Mouse (Mus musculus): ENCODE data around the gene Atoh7.
"Not testable (repeated sequence)": the region's sequence is repeated elsewhere in the genome, so short reads cannot be mapped to it uniquely, and the experiment has no call there.

Gene Atoh7

DNA sequence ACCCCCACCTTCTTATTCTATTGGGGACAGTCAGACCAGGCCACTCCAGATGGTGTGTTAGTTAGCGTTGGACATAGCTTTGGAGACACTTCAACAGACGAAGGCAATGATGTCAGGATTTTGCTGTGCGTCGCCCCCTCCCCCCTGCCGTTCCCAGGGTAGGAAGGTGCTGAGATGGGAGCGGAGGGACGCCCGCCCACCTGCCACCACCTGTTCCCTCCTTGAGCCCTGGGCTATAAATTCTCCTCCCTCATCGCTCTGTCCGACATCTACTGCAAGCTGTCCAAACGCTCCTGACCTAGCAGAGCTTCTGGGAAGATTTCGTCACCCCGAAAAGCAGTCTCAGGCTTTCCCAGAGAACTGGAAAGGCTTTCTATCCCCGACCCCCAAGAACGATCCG lies at the start of gene Atoh7:
Gene Atoh7 (plus strand): TSS at position 131 of the 400 bp plus-strand sequence.
- peak; percentile 96 for DNase-seq (ENCODE audit: low read depth, low spot score)

DNA sequence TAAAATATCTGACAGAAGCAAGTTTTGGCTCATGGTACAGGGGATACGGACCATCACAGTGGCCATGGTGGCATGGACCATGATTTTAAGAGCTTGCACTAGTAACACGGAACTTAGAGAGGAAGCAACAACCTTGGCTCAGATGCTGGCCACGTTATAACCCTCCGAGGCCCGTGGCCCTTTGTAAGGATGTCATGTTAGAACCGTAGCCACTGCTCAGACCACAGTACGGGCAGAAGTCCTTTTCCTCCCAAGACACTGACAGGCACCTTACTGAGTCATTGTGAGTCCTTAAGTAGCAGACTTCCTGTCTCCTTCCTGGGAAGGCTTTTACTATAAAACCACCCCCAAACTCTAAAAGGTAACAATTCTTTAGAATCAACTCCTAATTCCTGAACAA lies 48.2 kb upstream of the Atoh7 start:
- DNase-seq (ENCODE audit: low read depth, low spot score), result no peak

DNA sequence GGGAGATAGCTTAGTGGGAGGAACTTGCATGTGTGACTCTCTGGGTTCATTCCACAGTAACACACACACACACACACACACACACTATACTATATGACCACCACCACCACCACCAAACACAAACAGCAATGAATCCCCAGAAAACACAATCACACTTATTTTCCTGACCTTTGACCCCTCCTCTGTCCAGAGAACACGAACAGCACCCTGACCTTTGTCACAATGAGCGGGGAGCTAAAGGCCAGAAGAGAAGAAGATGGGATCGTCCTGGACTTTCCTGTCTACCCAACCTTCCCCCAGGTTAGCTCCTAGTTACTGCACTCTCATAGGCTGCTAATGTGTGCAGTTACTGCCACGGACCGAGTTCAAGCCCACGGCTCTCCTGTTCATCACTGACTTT lies 47.4 kb upstream of the Atoh7 start:
- DNase-seq (ENCODE audit: low read depth, low spot score), result no peak

DNA sequence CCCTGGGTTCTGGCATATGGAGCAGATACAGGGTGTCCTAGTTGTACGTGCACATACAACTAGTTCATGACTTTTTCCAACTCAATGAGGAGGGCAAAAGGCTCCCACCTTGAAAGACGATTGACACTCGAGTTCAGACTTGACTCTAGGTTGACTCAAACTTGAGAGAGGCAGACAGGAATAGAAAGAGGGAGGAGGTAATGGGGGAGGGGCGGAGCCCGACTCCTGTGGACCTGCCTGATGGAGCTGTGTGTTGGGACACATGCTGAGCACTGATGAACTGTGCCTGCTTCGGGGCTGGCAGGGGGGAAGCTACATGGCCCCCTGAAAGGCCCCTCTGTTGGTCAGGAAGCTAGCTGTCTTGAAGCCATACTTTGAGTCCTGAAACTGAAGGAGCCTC lies 46.4 kb upstream of the Atoh7 start:
- DNase-seq (ENCODE audit: low read depth, low spot score), result no peak

DNA sequence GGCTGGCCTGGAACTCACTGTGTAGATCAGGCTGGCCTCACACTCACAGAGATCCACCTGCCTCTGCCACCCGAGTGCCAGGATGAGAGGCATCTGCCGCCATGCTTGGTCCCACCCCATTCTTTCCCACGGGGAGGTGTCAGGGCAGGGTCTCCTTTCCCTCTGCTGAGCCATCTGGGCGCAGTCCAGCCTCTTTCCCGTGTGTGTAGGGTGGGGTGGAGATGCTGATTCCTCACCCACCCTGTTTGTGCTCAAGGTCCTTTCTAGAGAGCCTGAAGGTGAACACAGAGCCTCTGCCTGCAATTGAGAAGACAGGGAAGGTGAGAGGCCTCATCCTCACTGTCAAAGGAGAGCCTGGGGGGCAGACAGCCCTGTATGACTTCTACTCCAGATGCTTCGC lies 45.4 kb upstream of the Atoh7 start:
- DNase-seq (ENCODE audit: low read depth, low spot score), result not testable (repeated sequence)

DNA sequence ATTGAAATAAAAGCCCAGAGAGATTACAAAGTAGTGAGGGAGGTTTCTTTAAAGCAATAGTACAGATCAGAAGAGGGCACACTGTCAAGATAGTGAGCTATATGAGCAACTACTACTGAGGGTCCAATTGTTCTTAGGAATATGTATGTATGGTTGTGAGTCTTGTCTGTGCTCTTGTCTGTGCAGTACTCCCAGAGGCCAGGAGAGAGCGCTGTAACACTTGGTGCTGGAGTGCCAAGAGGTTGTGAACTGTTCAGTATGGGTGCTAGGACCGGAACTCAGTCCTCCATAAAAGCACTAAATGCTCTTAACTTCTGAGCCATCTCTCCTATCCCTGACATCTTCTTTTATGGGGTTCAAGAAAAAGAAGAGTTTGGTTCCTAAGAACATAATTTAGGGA lies 44.9 kb upstream of the Atoh7 start:
- DNase-seq (ENCODE audit: low read depth, low spot score), result no peak

DNA sequence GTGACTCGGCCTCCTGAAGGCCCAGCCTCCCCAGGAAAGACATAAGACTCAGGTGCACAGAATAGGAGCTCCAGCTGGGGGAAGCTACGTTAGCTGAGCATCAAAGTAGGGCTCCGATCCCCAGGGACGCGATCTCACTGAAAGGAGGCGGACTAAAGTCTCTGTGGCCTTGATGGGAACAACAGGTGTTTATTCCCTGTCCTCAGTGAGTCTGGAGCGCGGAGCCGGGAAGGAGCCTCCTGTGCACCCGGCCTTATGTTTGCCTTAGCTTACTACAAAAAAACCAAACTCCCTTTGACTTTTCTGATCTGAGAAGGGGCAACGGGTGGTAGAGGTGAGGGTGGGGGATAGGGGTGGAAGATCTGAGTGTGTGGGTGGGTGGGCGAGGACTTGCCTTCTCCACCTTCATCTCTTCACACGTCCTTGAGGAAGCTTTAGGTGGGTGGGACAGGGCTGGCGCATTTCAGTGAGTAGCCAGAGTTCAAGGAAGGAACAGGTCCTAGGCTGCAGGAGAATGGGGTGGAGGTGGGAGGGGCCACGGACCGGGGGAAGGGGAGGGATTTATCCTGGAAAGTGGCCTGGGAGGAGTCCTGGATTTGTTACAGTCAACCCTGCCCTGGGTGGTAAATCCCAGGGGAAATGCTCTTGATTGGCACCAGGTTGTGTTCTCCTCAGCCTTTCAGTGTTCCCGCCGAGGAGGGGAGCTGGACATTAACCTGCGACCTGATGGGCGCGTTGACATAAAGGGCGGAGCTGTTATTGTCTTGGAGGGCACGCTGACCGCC lies 42.3 kb upstream of the Atoh7 start:
- DNase-seq (ENCODE audit: low read depth, low spot score), result no peak

DNA sequence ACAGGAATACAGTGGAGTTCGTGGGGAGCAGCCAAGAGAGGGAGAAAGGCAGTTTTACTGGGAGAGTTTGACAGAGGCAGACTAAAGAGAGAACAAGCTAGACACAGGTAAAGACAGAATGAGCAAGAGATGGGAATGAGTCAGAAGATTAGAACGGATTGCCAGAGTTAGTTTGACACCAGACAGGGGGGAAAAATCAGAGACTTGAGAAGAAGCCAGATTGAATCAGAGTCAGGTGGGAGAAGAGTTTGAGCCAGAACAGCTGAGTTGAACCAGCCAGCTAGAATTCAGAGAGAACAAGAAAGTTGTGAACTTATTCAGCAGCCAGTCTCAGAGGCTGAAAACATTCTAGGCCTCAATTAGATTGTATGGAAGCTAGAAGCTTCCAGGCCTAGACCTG lies 39.6 kb upstream of the Atoh7 start, which contains the start of gene Pbld1:
Gene Pbld1 (plus strand): TSS at position 301 of the 400 bp plus-strand sequence.
- DNase-seq (ENCODE audit: low read depth, low spot score), result no peak

DNA sequence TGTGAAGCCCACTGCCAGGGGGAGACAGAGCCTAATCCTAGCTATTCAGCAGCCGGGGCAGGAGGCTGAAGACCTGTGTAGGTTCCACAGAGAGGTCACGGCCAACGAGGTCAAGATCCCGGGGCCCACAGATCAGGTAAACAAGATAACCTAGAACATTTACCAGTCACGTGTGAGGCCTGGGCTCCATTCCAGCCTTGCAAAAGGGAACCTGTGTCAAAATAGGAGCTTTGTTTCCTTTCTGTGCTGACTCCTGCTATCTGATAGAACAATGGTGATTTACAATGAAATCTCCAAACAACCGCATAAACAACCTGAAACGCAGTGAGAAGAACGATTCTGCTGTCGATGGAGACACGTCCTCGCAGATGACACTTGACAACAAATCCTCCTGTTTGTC lies 39.0 kb upstream of the Atoh7 start:
- DNase-seq (ENCODE audit: low read depth, low spot score), result no peak

DNA sequence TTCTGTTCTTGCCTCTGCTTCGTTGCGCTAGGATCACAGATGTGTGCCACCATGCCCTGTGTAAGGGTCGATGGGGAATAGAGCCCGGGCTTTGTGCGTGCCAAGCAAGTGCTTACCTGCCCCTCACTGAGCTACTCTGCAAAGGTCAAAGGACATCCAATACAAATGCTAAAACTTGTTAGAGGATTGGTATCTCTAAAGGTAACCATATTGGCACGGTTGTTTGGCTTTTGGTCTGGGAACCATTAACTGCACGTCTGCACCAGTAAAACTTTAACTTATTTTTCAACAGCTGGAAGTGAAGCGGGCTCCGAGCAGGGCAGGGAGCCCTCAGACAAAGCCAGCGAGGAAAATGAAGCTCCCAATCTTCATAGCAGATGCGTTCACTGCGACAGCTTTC lies 38.2 kb upstream of the Atoh7 start:
- no peak for DNase-seq (ENCODE audit: low read depth, low spot score)

DNA sequence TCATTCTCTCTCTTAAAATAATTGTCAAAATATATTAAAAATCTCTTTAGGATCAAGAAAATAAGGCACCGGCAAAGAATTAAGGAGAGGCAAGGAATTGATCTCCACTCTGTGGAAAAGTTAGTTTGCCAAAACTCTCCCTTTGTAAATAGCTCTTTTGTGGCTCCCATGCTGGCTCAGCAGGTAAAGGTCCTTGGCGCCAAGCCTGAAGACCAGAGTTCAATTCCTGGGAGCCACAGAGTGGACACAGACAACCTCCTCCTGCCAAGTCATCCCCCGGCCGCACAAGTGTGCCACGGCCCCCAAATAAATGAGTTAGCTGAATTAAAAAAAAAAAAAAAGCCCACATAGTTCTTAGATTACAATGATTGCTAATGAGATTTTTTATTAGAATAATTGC lies 36.8 kb upstream of the Atoh7 start:
- no peak for DNase-seq (ENCODE audit: low read depth, low spot score)

DNA sequence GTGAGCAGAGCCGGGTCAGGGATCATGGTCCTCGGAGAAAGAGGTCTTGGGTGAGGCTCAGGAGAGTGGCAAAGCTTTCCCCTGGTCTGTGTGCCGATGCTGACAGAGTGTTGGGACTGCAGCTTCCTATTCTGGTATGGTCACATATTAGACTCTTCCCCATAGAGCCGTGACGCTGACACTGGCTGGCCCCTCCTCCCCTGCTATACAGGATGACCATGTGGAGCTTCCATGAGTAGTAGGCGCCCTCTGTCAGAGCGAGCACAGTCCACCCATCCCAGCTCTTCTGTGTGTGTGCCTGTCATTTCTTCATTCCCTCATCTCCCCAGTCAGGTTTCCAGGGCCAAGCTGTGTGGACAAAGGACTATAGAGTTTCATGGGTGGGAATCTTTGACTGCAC lies 36.1 kb upstream of the Atoh7 start:
- no peak for DNase-seq (ENCODE audit: low read depth, low spot score)

DNA sequence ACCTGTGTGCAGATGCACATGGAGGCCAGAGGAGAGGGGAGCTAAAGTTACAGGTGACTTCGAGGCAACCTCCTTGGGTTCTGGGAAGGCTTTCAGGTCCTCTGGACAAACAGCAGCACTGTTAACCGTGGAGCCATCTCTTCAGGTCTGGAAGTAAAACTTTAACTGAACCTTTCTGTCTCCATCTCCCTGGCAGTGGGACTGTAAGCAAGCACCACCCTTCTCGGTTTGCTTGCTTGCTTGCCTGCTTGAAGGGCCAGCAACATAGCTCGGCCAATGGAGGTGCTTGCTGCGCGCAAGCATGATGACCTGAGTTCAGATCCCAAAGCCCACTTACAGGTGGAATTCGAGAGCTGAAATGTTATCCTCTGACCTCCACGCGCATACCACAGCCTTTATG lies 34.9 kb upstream of the Atoh7 start:
- DNase-seq (ENCODE audit: low read depth, low spot score), result no peak

DNA sequence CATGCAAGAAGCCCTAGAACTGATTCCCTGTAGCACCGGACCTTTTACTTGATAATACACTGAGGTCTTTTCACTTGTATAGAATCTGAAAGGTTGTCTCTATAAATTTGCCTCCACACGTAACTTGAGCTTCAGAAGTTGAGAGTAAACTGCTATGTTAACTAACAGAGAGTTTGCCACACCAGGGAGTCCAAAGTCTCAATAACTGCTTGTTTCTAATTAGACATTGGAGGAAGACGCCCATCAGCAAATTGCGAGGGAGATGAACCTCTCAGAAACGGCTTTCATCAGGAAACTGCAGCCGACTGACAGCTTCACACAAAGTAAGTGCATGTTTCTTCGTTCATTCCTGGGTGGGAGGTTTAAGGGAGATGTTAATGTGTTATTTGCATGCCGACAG lies 33.9 kb upstream of the Atoh7 start:
- no peak for DNase-seq (ENCODE audit: low read depth, low spot score)

DNA sequence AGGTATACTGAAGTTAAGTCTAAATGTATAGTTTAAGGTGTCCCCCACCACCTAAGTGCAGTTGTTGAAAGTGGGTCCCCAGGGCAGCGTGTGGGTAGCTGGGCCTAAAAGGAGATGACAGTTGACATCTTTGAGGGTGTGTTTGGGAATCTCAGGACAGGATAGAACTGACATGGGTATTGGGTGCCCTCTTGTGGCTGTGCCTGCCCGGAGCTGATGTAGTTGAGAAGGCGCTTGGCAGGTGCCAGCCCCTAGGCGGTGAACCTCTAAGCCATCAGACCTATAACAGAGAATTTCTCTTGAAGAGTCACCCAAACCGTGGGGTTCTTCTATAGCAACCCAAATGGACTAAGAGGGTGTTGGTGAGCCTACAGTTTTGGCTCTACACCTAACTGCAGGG lies 33.5 kb upstream of the Atoh7 start:
- peak; percentile 93 for DNase-seq (ENCODE audit: low read depth, low spot score)

DNA sequence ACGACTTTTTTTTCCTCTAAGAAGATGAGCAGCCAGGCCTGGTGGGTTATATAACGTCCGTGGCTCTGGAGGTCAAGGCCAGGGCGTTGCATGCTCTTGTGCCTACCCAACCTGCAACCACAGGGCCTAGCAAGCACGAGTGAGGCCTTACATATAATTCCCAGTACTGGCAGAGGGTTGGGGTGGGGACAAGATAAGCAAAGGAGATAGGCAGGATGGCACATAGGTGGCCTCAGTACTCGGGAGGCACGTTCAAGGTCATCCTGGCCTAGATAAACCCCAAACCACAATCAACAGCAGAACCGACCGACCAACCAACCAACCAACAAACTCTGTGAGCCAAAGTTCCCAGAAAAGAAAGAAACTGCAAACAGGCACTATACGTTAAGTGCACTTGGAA lies 13.1 kb upstream of the Atoh7 start:
- DNase-seq (ENCODE audit: low read depth, low spot score), result no peak

DNA sequence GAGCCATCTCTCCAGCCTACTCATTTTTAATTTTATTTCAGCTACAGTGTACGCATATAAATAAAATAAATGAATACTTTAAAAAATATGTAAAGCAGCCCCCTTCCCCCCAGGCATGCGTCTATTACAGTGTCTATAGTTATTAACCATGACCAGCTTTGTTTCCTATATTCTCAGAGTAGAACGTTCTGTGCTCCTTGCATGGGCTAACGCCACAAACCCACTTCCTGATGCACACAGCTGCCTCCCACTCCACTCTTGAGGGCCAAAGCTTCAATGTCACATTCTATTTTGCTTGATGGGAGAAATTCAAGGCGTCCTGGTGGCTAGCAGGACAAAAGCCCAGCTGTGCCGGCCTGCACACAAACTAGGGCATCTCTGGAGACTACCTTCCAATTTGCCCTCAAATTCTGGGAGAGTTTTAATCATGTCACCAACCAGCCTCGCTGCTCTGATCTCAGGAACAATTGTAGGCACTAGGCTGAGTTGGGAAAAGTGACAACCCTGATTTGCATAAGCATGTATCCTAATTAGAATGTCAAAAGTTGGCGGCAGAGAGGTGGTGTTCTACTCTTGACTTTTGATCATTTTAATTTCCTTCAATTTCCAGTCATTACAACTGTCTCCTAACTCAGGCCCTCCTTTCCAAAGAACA lies 10.2 kb upstream of the Atoh7 start:
- peak; percentile 29 for DNase-seq (ENCODE audit: low read depth, low spot score)

DNA sequence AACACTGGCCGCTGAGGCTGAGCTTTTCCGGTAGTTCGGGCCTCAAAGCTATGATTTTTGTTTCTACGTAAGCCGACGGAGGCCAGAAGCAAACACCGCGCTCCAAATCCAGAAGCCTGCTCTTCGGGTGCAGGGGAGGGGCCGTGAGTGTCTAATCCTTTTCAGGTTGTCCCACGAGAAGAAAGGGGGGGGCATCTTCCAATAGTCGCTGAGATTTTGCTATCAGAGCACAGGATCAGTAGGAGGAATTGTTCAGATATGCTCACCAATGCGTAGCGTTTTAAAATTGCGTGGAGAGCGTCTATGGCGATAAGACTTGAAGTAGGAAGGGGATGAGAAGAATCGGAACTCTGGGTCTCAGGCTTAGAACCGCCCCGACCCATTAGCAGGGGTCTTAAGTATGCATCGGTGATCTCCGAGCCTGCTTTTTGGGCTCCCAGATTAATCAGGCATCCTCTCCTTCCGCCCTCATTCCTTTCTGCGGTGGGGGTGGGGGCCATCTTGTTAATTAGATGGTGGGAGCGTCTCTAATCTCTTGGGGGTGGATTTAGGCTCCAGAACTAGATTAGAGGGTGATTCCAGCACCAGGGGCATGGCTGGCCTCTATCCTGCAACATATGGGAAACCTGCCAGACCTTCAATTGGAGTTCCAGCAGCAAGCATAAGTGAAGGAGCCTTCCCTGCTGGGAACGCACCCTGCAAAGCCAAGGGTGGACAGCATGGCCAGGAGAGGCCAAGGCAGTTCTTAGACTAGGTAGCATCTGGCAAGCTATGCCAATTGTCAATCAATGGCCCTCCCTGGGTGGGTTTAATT lies 9.5 kb upstream of the Atoh7 start:
- DNase-seq (ENCODE audit: low read depth, low spot score), result peak; percentile 63

DNA sequence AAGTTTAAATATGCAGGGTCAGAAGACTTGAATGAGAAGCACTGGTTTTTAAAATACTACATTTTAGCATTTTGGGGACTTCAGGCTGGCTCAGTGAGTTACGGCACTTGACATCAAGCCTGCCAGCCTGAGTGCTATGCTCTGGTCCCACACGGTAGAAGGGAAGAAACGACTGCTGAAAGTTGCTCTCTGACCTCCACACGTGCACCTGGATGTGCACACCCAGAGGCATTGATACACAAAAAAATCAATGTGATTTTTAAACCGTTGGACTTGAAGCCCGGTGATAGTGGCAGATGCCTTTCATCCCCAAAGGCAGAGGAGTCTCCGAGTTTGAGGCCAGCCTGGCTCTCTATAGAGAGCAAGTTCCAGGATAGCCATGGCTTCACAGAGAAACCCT lies 7.5 kb upstream of the Atoh7 start:
- no peak for DNase-seq (ENCODE audit: low read depth, low spot score)

DNA sequence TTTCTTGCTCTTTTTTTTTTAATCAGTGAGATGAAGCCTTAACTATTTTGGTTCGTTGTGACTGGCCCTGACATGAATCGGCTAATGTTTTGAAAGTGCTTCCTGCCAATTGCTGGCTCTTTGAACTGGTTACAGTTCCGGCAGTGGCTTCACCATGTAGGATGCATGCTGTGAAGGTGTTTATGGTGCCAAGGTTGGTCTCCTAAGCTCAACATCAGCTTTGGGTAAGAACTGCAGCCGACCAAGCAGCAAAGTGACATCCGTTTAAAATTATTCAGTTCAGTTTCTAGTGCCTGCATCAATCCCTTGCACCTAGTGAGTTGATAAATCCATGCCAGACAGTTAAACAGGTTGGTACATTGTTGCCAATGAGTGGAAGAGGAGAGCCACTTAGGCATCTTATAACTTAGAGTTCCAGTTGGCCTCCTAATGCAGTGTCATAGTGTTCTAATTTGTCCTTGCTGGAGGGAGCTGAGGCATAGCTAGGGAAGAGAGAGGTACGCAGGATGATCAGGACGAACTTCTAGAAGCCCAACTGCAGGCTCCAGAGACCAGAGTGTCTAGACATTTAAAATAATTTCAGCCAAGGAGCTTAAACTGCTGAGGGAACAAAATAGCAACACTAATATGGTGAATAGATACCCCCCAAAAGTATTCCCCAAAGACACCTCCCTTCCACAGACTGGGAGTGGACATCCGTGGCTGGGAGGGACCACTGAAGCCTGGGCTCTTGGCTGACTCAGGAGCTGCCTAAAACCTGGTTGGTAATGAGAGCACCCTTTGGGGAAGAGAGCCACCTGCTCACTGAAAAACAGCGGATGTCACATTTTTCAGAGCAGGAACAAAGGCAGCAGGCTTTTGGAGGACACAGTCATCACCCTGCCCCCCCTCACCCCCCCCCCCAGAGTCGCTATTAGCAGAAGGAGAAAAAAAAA lies 6.6 kb upstream of the Atoh7 start:
- DNase-seq (ENCODE audit: low read depth, low spot score), result peak; percentile 88

DNA sequence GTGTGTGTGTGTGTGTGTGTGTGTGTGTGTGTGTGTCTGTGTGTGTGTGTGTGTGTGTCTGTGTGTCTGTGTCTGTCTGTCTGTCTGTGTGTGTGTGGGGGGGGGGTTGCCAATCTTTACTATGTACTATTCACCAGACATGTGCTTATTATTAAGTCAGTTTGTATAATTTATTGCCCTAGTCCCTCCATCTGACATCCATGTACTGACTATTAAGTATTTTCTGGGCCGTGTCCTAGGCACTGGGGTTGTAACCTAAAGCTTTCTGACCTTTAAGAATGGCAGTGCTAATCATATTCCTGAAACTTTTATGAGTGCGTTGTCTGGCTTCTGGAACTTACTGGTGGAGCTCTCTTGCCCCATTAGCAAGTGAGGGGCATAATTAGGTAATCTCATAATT lies 2.7 kb upstream of the Atoh7 start:
- no peak for DNase-seq (ENCODE audit: low read depth, low spot score)
